Mouse (Mus musculus) embryonic facial prominence, embryonic 13.5 days (tissue): ENCODE data around the gene Phc2. TPM values are rescaled to one million over a fixed set of nuclear protein-coding genes. Genes with fewer than 3 reads are reported as not detected.

Experiments
- ATAC-seq: fragments of 200-750 bp; cut with Nextera tagmentation; 2 replicates; pipeline ENCODE4 v1.8.0; 2017; ENCODE audit warnings: low read depth; ENCODE audit not compliant: insufficient number of reproducible peaks, insufficient read depth, low FRiP score, low TSS enrichment
- H3K27ac ChIP-seq: fragments of 300-500 bp; sonication (generic); 2 replicates; pipeline ENCODE4 v1.5.1; 2015; ENCODE audit warnings: moderate library complexity, mild to moderate bottlenecking, inconsistent platforms
- H3K27me3 ChIP-seq: fragments of 300-500 bp; sonication (generic); 2 replicates; pipeline ENCODE4 v1.6.1; 2015; ENCODE audit warnings: mild to moderate bottlenecking, inconsistent platforms
- H3K36me3 ChIP-seq: fragments of 300-500 bp; sonication (generic); 2 replicates; pipeline ENCODE4 v1.6.1; 2015; ENCODE audit warnings: mild to moderate bottlenecking, inconsistent platforms
- H3K4me1 ChIP-seq: fragments of 300-500 bp; sonication (generic); 2 replicates; pipeline ENCODE4 v1.6.1; 2015; ENCODE audit warnings: inconsistent platforms
- H3K4me2 ChIP-seq: fragments of 300-500 bp; sonication (generic); 2 replicates; pipeline ENCODE4 v1.6.1; 2015; ENCODE audit warnings: moderate library complexity, mild to moderate bottlenecking, inconsistent platforms
- H3K4me3 ChIP-seq: fragments of 300-500 bp; sonication (generic); 2 replicates; pipeline ENCODE4 v1.5.1; 2015; ENCODE audit warnings: mild to moderate bottlenecking, inconsistent platforms
- H3K9ac ChIP-seq: fragments of 300-500 bp; sonication (generic); 2 replicates; pipeline ENCODE4 v1.6.1; 2015; ENCODE audit warnings: mild to moderate bottlenecking, inconsistent platforms
- H3K9me3 ChIP-seq: fragments of 300-500 bp; sonication (generic); 2 replicates; pipeline ENCODE4 v1.6.1; 2016; ENCODE audit warnings: inconsistent platforms
- WGBS: fragments of 180-500 bp; shearing (Covaris S2); methylation state at CpG from one replicate; pipeline ENCODE4 v1.1.7; 2015; ENCODE audit warnings: mixed read lengths; 5-methylcytosine and 5-hydroxymethylcytosine counted together
- polyA plus RNA-seq: library from polyadenylated mRNA; unstranded; fragments of >200 nt; fragmentation: Nextera tagmentation; extraction: Ambion mirVana; gene quantifications from 2 replicates; pipeline ENCODE4 v1.2.1, GENCODE M21; 2015

Gene Phc2
- polyA plus RNA-seq, 1 experiment from 2014 or later = 17.8 TPM

- ATAC-seq = no peak
- Histone ChIP-seq H3K9ac (no peak overlapping the region), H3K4me2 (no peak overlapping the region), H3K36me3 (peaks cover 98% of the 10 kb centered on the region), H3K27me3 (no peaks in the 10 kb centered on the region), H3K9me3 (no peaks in the 10 kb centered on the region), H3K4me1 (peaks cover 4% of the 10 kb centered on the region; the same call in 1 of the 2 replicates), H3K4me3 (no peak overlapping the region), H3K27ac (no peak overlapping the region; the same call in 1 of the 2 replicates)
- 87% methylated on average over 7 of the region's 7 CpGs for WGBS
Measured at GRCm38 (mm10) chr4:128748309-128748708, 93.8 kb downstream of the Phc2 start.

GRCm38 (mm10) chr4:128751006-128751405, 96.5 kb downstream of the Phc2 start:
- WGBS = 66% methylated on average over 5 of the region's 5 CpGs
- Histone ChIP-seq H3K36me3 (peaks cover 82% of the 10 kb centered on the region), H3K27me3 (no peaks in the 10 kb centered on the region), H3K4me1 (peaks cover 4% of the 10 kb centered on the region; the same call in 1 of the 2 replicates), H3K4me2 (no peak overlapping the region), H3K9me3 (no peaks in the 10 kb centered on the region), H3K4me3 (no peak overlapping the region), H3K27ac (no peak overlapping the region), H3K9ac (no peak overlapping the region)
- no peak for ATAC-seq

GRCm38 (mm10) chr4:128752031-128752757, 97.7 kb downstream of the Phc2 start:
- no peak overlapping the region for H3K27ac ChIP-seq
- H3K4me3 ChIP-seq = no peak overlapping the region
- no peaks in the 10 kb centered on the region for H3K27me3 ChIP-seq
- 89% methylated on average over 13 of the region's 13 CpGs for WGBS
- H3K4me2 ChIP-seq = no peak overlapping the region
- peaks cover 7% of the 10 kb centered on the region; the same call in 1 of the 2 replicates for H3K4me1 ChIP-seq
- H3K9me3 ChIP-seq = no peaks in the 10 kb centered on the region
- H3K9ac ChIP-seq = no peak overlapping the region
- peaks cover 70% of the 10 kb centered on the region for H3K36me3 ChIP-seq
- ATAC-seq = no peak

GRCm38 (mm10) chr4:128753571-128753970, 99.1 kb downstream of the Phc2 start:
- no peak overlapping the region for H3K27ac ChIP-seq
- H3K4me2 ChIP-seq = no peak overlapping the region
- no peak for ATAC-seq
- H3K4me3 ChIP-seq = no peak overlapping the region
- no peaks in the 10 kb centered on the region for H3K27me3 ChIP-seq
- 89% methylated on average over 7 of the region's 7 CpGs for WGBS
- H3K4me1 ChIP-seq = 0 out of 2 replicates have a peak, but pooled peaks cover 3% of the 10 kb centered on the region
- no peaks in the 10 kb centered on the region for H3K9me3 ChIP-seq
- no peak overlapping the region for H3K9ac ChIP-seq
- H3K36me3 ChIP-seq = peaks cover 56% of the 10 kb centered on the region

GRCm38 (mm10) chr4:128755064-128755463, 100.6 kb downstream of the Phc2 start, which contains the start of gene A3galt2:
Gene A3galt2 (plus strand): TSS chr4:128755364.
- Histone ChIP-seq H3K36me3 (peaks cover 41% of the 10 kb centered on the region), H3K27ac (no peak within 1 kb of the TSS; the same call in 1 of the 2 replicates), H3K27me3 (no peaks in the 10 kb centered on the region), H3K4me2 (no peak within 1 kb of the TSS), H3K9me3 (no peaks in the 10 kb centered on the region), H3K4me1 (0 out of 2 replicates have a peak, but pooled peaks cover 3% of the 10 kb centered on the region), H3K9ac (no peak within 1 kb of the TSS), H3K4me3 (no peak within 1 kb of the TSS)
- 81% methylated on average over 3 of the region's 3 CpGs for WGBS
- no peak for ATAC-seq

GRCm38 (mm10) chr4:128755900-128756299, 101.4 kb downstream of the Phc2 start:
- Histone ChIP-seq H3K27ac (no peak overlapping the region; the same call in 1 of the 2 replicates), H3K4me3 (no peak overlapping the region), H3K4me2 (no peak overlapping the region), H3K9me3 (no peaks in the 10 kb centered on the region), H3K36me3 (peaks cover 33% of the 10 kb centered on the region), H3K27me3 (no peaks in the 10 kb centered on the region), H3K4me1 (0 out of 2 replicates have a peak, but pooled peaks cover 3% of the 10 kb centered on the region), H3K9ac (no peak overlapping the region)
- no peak for ATAC-seq
- 81% methylated on average over 7 of the region's 7 CpGs for WGBS

- Histone ChIP-seq H3K4me1 (0 out of 2 replicates have a peak, but pooled peaks cover 3% of the 10 kb centered on the region), H3K9ac (no peak overlapping the region), H3K27me3 (no peaks in the 10 kb centered on the region), H3K27ac (no peak overlapping the region), H3K9me3 (peaks cover 7% of the 10 kb centered on the region; the same call in 1 of the 2 replicates), H3K4me2 (no peak overlapping the region), H3K4me3 (no peak overlapping the region), H3K36me3 (no peaks in the 10 kb centered on the region)
- no peak for ATAC-seq
- WGBS = 82% methylated on average over 5 of the region's 5 CpGs
Measured at GRCm38 (mm10) chr4:128759214-128759613, 104.7 kb downstream of the Phc2 start.

- Histone ChIP-seq H3K27me3 (no peaks in the 10 kb centered on the region), H3K4me1 (0 out of 2 replicates have a peak, but pooled peaks cover 3% of the 10 kb centered on the region), H3K36me3 (no peaks in the 10 kb centered on the region), H3K27ac (no peak overlapping the region), H3K9me3 (peaks cover 7% of the 10 kb centered on the region; the same call in 1 of the 2 replicates), H3K9ac (no peak overlapping the region), H3K4me3 (no peak overlapping the region), H3K4me2 (no peak overlapping the region)
- no peak for ATAC-seq
- 94% methylated on average over 6 of the region's 6 CpGs for WGBS
Measured at GRCm38 (mm10) chr4:128760029-128760428, 105.5 kb downstream of the Phc2 start.

GRCm38 (mm10) chr4:128766929-128767328, 112.4 kb downstream of the Phc2 start:
- Histone ChIP-seq H3K36me3 (peaks cover 7% of the 10 kb centered on the region), H3K4me3 (no peak overlapping the region), H3K27ac (no peak overlapping the region), H3K27me3 (no peaks in the 10 kb centered on the region), H3K4me2 (no peak overlapping the region), H3K9me3 (peaks cover 7% of the 10 kb centered on the region; the same call in 1 of the 2 replicates), H3K4me1 (peaks cover 3% of the 10 kb centered on the region; the same call in 1 of the 2 replicates), H3K9ac (no peak overlapping the region)
- ATAC-seq = no peak
- WGBS = 87% methylated on average over 20 of the region's 20 CpGs

- ATAC-seq = no peak
- Histone ChIP-seq H3K27me3 (no peaks in the 10 kb centered on the region), H3K4me2 (no peak overlapping the region), H3K36me3 (peaks cover 19% of the 10 kb centered on the region), H3K27ac (no peak overlapping the region), H3K9me3 (peaks cover 4% of the 10 kb centered on the region; the same call in 1 of the 2 replicates), H3K4me1 (peaks cover 3% of the 10 kb centered on the region; the same call in 1 of the 2 replicates), H3K9ac (no peak overlapping the region), H3K4me3 (no peak overlapping the region)
- WGBS = 75% methylated on average over 13 of the region's 13 CpGs
Measured at GRCm38 (mm10) chr4:128768120-128768519, 113.6 kb downstream of the Phc2 start.

GRCm38 (mm10) chr4:128769569-128770355, 115.3 kb downstream of the Phc2 start:
- peaks cover 3% of the 10 kb centered on the region; the same call in 1 of the 2 replicates for H3K4me1 ChIP-seq
- no peaks in the 10 kb centered on the region for H3K9me3 ChIP-seq
- no peak overlapping the region for H3K4me2 ChIP-seq
- WGBS = 86% methylated on average over 13 of the region's 13 CpGs
- peaks cover 35% of the 10 kb centered on the region for H3K36me3 ChIP-seq
- no peak for ATAC-seq
- no peak overlapping the region for H3K4me3 ChIP-seq
- no peak overlapping the region for H3K9ac ChIP-seq
- H3K27ac ChIP-seq = no peak overlapping the region
- no peaks in the 10 kb centered on the region for H3K27me3 ChIP-seq
